Mouse (Mus musculus) liver, embryonic 15.5 days (tissue): ENCODE data around the gene Ube2a. TPM values are rescaled to one million over a fixed set of nuclear protein-coding genes. Genes with fewer than 3 reads are reported as not detected.
A peak's percentile ranks its signal among the peaks of the same experiment; 100 is the strongest.
"Not testable (repeated sequence)": the region's sequence is repeated elsewhere in the genome, so short reads cannot be mapped to it uniquely, and the experiment has no call there.

ENCODE experiments used
- ATAC-seq: fragments of 200-750 bp; cut with Nextera tagmentation; 2 replicates; pipeline ENCODE4 v1.8.0; 2017; ENCODE audit warnings: moderate number of reproducible peaks, mild to moderate bottlenecking, moderate library complexity; ENCODE audit not compliant: insufficient read depth
- H3K27ac ChIP-seq: fragments of 300-500 bp; sonication (generic); replicated peaks from 2 replicates; pipeline ENCODE4 v1.5.1; 2015; ENCODE audit warnings: mild to moderate bottlenecking, inconsistent platforms
- H3K27me3 ChIP-seq: fragments of 300-500 bp; sonication (generic); 2 replicates; pipeline ENCODE4 v1.6.1; 2015; ENCODE audit warnings: mild to moderate bottlenecking, inconsistent platforms
- H3K36me3 ChIP-seq: fragments of 300-500 bp; sonication (generic); replicated peaks from 2 replicates; pipeline ENCODE4 v1.6.1; 2015; ENCODE audit warnings: moderate library complexity, mild to moderate bottlenecking, inconsistent platforms
- H3K4me1 ChIP-seq: fragments of 300-500 bp; sonication (generic); replicated peaks from 2 replicates; pipeline ENCODE4 v1.6.1; 2015; ENCODE audit warnings: inconsistent platforms
- H3K4me2 ChIP-seq: fragments of 300-500 bp; sonication (generic); 2 replicates; pipeline ENCODE4 v1.6.1; 2015; ENCODE audit warnings: moderate library complexity, mild to moderate bottlenecking, inconsistent platforms
- H3K4me3 ChIP-seq: fragments of 300-500 bp; sonication (generic); replicated peaks from 2 replicates; pipeline ENCODE4 v1.5.1; 2015; ENCODE audit warnings: mild to moderate bottlenecking, inconsistent platforms
- H3K9ac ChIP-seq: fragments of 300-500 bp; sonication (generic); 2 replicates; pipeline ENCODE4 v1.6.1; 2015; ENCODE audit warnings: moderate library complexity, mild to moderate bottlenecking, inconsistent platforms
- H3K9me3 ChIP-seq: fragments of 300-500 bp; sonication (generic); replicated peaks from 2 replicates; pipeline ENCODE4 v1.6.1; 2016; ENCODE audit warnings: inconsistent platforms
- WGBS: fragments of 180-500 bp; shearing (Covaris S2); methylation state at CpG from one replicate; pipeline ENCODE4 v1.1.7; 2015; ENCODE audit warnings: mixed read lengths; ENCODE audit not compliant: insufficient replicate concordance; 5-methylcytosine and 5-hydroxymethylcytosine counted together
- polyA plus RNA-seq: library from polyadenylated mRNA; unstranded; fragments of >200 nt; fragmentation: Nextera tagmentation; extraction: Ambion mirVana; gene quantifications from 2 replicates; pipeline ENCODE4 v1.2.1, GENCODE M21; 2015

Gene Ube2a
- polyA plus RNA-seq, 1 experiment from 2014 or later, result 74.0 TPM

DNA sequence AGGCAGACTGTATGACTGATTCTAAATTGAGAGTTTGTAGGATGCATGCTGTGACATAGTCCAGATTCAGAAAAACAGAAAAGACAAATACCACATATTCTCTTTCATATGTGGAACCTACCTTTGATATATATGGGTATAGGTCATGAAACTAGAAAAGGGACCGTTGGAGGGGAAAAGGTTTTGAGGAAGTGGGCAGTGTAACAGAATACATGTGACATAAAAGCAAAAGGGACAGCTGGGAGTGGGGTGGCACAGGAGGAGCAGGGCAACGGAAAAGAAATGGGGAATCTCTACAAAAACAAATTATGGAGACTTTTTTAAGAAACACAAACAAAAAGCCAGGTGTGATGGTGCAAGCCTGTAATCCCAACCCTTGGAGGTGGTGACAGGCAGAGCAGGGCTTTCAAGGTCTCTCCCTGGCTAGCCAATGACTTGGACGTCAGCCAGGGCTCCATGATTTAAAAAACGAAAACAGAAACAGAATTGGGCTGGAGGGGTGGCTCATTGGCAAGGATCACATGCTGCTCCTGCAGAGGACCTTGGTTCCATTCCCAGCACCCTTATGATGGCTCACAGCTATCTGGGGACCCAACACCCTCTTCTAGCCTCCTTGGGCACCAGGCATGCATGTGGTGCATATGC lies 30.2 kb upstream of the Ube2a start:
- no peaks in the 10 kb centered on the region for H3K36me3 ChIP-seq
- no peak overlapping the region for H3K27ac ChIP-seq
- WGBS, result 34% methylated on average over 4 of the region's 4 CpGs
- no peak overlapping the region for H3K9ac ChIP-seq
- H3K9me3 ChIP-seq, result no peaks in the 10 kb centered on the region
- no peak overlapping the region for H3K4me2 ChIP-seq
- H3K4me1 ChIP-seq, result no peaks in the 10 kb centered on the region; the same call in 1 of the 2 replicates
- no peaks in the 10 kb centered on the region for H3K27me3 ChIP-seq
- ATAC-seq, result no peak
- no peak overlapping the region for H3K4me3 ChIP-seq

DNA sequence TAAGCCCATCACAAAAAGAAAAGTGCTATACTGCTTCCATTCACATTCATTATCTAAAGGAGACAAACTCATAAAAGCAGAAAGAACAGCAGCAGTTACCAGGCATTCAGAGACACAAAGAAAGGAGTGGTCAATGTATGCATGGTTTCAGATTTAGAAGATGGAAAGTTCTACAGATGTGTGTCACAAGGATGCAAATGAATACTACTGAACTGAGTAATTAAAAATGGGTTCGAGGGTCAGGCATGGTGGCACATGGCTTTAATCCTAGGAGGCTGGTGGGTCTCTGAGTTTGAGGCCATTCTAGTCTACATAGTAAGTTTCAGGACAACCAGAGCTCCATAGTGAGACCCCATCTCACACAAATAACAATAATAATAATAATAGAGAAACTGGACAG lies 26.5 kb upstream of the Ube2a start:
- Histone ChIP-seq H3K4me3 (no peak overlapping the region), H3K9ac (no peak overlapping the region), H3K27me3 (no peaks in the 10 kb centered on the region), H3K27ac (no peak overlapping the region), H3K4me1 (no peaks in the 10 kb centered on the region; the same call in 1 of the 2 replicates), H3K4me2 (no peak overlapping the region), H3K9me3 (no peaks in the 10 kb centered on the region), H3K36me3 (peaks cover 5% of the 10 kb centered on the region; the same call in 1 of the 2 replicates)
- no peak for ATAC-seq
- WGBS, result 59% methylated on average over 1 of the region's 1 CpGs

DNA sequence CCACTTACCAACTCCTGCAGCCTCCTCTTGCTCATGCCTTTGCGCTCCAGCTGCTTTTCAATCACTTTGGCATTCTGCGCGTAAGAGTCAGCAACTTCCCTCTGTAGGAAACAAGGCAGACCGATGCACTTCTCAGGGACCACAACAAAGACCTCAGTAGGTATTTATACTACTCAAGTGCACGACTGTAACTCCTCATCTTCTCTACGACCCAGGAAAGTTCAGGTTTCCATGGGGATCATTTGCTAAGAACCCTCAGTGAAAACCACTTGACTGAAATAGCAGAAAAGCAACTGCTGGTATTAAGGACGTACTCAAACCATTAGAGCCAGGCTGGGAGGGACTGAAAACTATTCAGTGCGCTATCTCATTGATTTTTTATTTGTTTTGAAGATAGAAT lies 21.1 kb upstream of the Ube2a start:
- peaks cover 17% of the 10 kb centered on the region for H3K36me3 ChIP-seq
- H3K9me3 ChIP-seq, result no peaks in the 10 kb centered on the region
- ATAC-seq, result no peak
- no peak overlapping the region for H3K27ac ChIP-seq
- no peak overlapping the region for H3K9ac ChIP-seq
- WGBS, result 78% methylated on average over 8 of the region's 8 CpGs
- H3K4me3 ChIP-seq, result no peak overlapping the region
- H3K4me2 ChIP-seq, result no peak overlapping the region
- no peaks in the 10 kb centered on the region for H3K27me3 ChIP-seq
- H3K4me1 ChIP-seq, result no peaks in the 10 kb centered on the region

DNA sequence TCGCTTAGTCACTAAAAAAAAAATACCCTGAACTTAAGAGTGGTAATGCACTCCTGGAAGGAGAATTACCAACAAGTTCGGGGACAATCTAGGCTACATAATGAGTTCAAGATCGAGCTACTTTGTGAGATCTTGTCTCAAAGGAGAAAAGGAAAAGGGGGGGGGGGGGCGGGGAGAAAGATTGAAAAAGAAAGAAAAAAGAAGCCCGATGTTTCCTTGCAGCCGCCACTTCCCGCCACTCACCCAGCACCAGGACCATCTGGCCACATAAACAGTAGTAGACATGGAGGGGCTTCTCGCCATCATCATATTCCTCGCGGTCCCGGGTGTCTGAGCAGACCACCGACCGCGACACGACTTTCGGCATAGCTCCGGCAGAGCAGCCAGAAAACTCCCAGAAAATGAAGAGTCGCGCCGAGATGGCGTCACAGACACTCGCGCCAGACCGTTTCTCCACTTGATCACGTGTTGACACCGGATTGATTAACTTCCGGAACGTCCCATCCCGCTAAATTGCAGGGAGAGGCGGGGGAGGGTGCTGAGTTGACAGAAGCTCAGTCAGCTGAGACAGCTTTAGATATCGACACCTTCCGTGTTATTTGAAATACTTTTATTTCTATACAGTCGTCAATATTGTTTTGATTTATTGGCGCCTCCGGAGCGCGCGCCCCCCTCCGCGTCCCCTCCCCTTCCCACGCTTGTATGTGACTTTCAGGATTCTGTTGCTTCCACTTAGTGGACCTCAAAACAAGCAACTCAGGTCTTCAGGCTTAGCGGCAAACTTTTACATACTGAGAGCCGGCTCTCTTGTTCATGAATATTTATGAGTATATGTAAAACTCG lies 9.7 kb upstream of the Ube2a start:
- Histone ChIP-seq H3K27me3 (no peaks in the 10 kb centered on the region), H3K9me3 (no peaks in the 10 kb centered on the region), H3K4me3 (peak overlapping the region; percentile 63), H3K4me2 (peak overlapping the region; percentile 61), H3K4me1 (peaks cover 11% of the 10 kb centered on the region; the same call in 1 of the 2 replicates), H3K9ac (peak overlapping the region; percentile 30; the same call in 1 of the 2 replicates), H3K36me3 (no peaks in the 10 kb centered on the region), H3K27ac (peak overlapping the region; percentile 81)
- WGBS, result 10% methylated on average over 44 of the region's 44 CpGs
- peak; percentile 87 for ATAC-seq

DNA sequence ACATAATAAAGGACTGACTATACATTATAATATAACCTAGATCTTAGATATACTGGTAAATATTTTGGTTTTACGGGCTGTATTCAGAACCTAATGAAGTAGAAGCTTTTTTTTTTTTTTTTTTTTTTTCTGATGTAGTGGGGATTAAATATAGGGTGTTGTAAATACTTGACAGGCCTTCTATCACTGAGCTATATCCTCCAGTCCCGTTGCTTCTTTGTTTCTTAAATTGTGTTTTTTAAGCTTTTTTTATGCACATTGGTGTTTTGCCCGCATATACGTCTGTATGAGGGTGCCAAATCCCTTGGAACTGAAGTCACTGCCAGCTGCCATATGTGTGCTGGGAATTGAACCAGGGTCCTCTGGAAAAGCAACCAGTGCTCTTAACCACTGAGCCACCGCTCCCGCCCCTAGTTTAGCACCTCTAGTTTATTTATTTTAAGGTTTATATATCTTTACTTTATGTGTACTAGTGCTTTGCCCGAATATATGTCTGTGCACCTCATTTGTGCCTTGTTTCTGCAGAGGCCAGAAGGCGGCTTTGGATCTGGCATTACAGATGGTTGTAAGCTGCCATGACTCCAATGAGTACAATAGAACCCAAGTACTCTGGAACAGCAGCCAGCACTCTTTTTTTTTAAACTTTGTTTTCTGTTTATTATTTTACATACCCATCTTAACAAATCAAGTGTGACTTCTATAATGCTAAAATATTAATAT lies 8.9 kb upstream of the Ube2a start:
- H3K27me3 ChIP-seq, result no peaks in the 10 kb centered on the region
- 56% methylated on average over 8 of the region's 8 CpGs for WGBS
- H3K27ac ChIP-seq, result no peak overlapping the region
- no peak for ATAC-seq
- peak overlapping the region; percentile 61 for H3K4me2 ChIP-seq
- H3K9me3 ChIP-seq, result no peaks in the 10 kb centered on the region
- H3K4me1 ChIP-seq, result peaks cover 11% of the 10 kb centered on the region; the same call in 1 of the 2 replicates
- no peak overlapping the region for H3K9ac ChIP-seq
- H3K4me3 ChIP-seq, result peak overlapping the region; percentile 63
- H3K36me3 ChIP-seq, result no peaks in the 10 kb centered on the region

DNA sequence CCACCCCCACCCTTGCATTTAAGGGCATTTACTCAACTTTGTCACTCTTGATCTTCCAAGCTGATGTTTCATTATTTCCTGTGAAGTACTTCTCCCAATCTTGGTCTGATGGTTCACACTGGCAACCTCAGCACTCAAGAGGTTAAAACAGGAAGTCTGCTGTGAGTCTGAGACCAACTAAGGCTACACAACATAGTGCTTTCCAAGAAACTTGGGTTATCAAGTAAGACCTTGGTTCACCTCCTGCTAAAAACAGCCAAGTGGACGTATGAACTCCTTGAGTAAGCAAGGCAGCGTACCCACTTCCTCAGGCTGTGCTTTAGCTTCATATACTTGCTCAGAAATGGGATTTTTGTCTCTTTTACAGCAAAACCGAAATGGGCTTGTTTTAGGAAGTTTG lies 3.3 kb upstream of the Ube2a start:
- Histone ChIP-seq H3K4me1 (peaks cover 7% of the 10 kb centered on the region; the same call in 1 of the 2 replicates), H3K27me3 (no peaks in the 10 kb centered on the region), H3K9me3 (no peaks in the 10 kb centered on the region), H3K4me2 (no peak overlapping the region), H3K36me3 (no peaks in the 10 kb centered on the region), H3K4me3 (no peak overlapping the region), H3K27ac (no peak overlapping the region), H3K9ac (no peak overlapping the region)
- no peak for ATAC-seq
- 31% methylated on average over 3 of the region's 3 CpGs for WGBS

DNA sequence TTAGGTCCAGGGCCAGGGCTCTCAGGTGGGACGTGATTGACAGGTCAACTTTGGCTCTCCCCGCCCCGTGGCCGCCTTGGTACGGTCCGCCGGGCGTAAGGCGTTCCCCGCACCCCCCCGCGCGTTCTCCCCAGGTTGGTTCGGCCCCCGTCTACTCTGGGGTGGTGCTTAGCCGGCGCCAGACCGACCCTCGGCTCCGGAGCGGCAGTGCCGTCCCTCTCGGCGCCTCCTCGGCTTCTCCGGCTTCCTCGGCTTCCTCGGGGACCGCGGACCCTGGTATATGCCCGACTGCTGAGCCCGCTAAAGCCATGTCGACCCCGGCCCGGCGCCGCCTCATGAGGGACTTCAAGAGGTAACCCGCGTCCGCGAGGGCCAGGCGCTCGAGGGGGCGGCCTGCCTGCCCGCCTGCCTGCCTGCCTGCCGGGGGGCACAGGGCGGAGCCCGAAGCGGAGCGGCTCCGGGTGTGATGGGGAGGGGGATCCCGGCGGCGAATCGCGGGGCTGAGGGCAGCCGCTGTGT lies 537 bp downstream of the Ube2a start:
- ATAC-seq, result peak; percentile 97

DNA sequence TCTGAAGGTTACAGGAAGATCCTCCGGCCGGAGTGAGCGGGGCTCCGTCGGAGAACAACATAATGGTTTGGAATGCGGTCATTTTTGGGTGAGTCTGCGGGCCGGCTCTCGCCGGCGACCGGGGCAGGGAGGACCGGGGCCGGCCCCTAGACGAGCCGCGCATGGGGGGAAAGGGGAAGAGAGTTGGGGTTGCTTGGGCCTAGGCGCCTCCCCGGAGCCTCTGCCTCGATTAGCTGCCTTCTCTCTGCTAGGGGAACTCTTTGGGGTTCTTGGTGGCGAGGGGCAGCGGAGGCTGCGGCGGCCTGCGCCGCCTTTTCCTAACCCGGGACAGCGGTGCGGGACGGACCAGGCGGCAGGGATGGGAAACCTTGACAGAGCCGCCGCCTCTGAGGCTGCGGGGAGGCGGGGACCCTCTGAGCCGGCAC lies 1.0 kb downstream of the Ube2a start:
- no peaks in the 10 kb centered on the region; the same call in 1 of the 2 replicates for H3K36me3 ChIP-seq
- WGBS, result 5% methylated on average over 36 of the region's 36 CpGs
- H3K4me1 ChIP-seq, result peaks cover 10% of the 10 kb centered on the region; the same call in 1 of the 2 replicates
- peak overlapping the region; percentile 87 for H3K9ac ChIP-seq
- peak overlapping the region; percentile 80 for H3K4me3 ChIP-seq
- H3K27me3 ChIP-seq, result no peaks in the 10 kb centered on the region
- peak; percentile 41 for ATAC-seq
- H3K9me3 ChIP-seq, result no peaks in the 10 kb centered on the region
- H3K4me2 ChIP-seq, result peak overlapping the region; percentile 73
- peak overlapping the region; percentile 66 for H3K27ac ChIP-seq

More for the DNA sequence above, 537 bp downstream of the Ube2a start:
- Histone ChIP-seq H3K9ac (peak overlapping the region; percentile 87), H3K4me2 (peak overlapping the region; percentile 73), H3K27me3 (no peaks in the 10 kb centered on the region), H3K36me3 (no peaks in the 10 kb centered on the region; the same call in 1 of the 2 replicates), H3K4me1 (peaks cover 10% of the 10 kb centered on the region; the same call in 1 of the 2 replicates), H3K9me3 (no peaks in the 10 kb centered on the region), H3K27ac (peak overlapping the region; percentile 66), H3K4me3 (peak overlapping the region; percentile 80)
- 15% methylated on average over 55 of the region's 57 CpGs for WGBS

DNA sequence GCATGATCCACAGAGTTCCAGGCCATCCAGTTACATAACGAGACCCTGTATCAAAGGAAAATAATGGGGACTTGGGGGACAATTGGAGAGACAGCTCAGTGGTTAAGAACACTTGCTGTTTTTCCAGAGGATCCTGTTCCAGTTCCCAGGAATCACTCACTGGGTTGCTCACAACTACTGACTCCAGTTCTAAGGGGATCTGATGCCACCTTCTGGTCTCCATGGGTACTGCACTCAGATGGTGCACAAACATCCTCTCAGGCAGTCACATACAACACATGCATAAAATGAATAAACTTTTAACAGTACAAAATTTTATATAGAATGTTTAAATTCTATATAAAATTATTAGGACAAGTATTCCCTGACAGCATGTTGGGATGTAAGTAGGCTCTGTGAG lies 11.0 kb downstream of the Ube2a start:
- Histone ChIP-seq H3K27me3 (no peaks in the 10 kb centered on the region), H3K4me3 (no peak overlapping the region), H3K9me3 (no peaks in the 10 kb centered on the region), H3K36me3 (peaks cover 13% of the 10 kb centered on the region), H3K9ac (no peak overlapping the region), H3K4me1 (no peaks in the 10 kb centered on the region), H3K27ac (no peak overlapping the region), H3K4me2 (no peak overlapping the region)
- no peak for ATAC-seq
- WGBS, result 81% methylated on average over 1 of the region's 1 CpGs

DNA sequence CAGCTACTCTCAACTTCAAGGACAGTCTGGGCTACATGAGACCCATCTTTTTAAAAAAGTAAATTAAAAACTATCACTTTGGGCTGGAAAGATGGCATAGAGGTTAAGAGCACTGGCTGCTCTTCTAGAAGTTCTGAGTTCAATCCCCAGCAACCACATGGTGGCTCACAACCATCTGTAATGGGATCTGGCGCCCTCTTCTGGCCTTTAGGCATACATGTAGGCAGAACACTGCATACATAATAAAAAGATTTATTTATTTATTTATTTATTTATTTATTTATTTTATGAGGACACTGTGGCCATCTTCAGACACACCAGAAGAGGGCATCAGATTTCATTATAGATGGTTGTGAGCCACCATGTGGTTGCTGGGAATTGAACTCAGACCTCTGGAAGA lies 25.2 kb downstream of the Ube2a start:
- not testable (repeated sequence) for H3K4me3 ChIP-seq, H3K36me3 ChIP-seq, H3K4me1 ChIP-seq, H3K27me3 ChIP-seq, ATAC-seq, H3K4me2 ChIP-seq, H3K27ac ChIP-seq, H3K9ac ChIP-seq, H3K9me3 ChIP-seq
- WGBS, result 10% methylated on average over 1 of the region's 1 CpGs
